Mouse (Mus musculus): ENCODE measurements at regions not wholly inside any gene's neighbourhood (a gene's known extent, or its start where the extent isn't known, plus 50 kb on each side); places are given as distances from the start of the nearest gene placed in this dataset.

- Histone ChIP-seq H3K4me2 (ENCODE audit: low read depth, low read length) (no peak overlapping the region), H3K9me3 (ENCODE audit: control insufficient read depth, low read length) (no peaks in the 10 kb centered on the region), H3K27ac (ENCODE audit: low read length) (no peak overlapping the region), H3K4me1 (replicated peaks; ENCODE audit: control insufficient read depth, insufficient read depth, low read length) (no peaks in the 10 kb centered on the region), H3K36me3 (ENCODE audit: control insufficient read depth, insufficient read depth, low read length) (no peaks in the 10 kb centered on the region), H3K27me3 (ENCODE audit: control insufficient read depth, insufficient read depth, low read depth, low read length) (no peaks in the 10 kb centered on the region), H3K4me3 (ENCODE audit: low read length) (no peak overlapping the region), H3K9ac (ENCODE audit: low read length) (no peak overlapping the region)
- ATAC-seq (ENCODE audit: low read depth) = no peak
- 60% methylated on average over 6 of the region's 6 CpGs for WGBS
Observed at GRCm38 (mm10) chr11:18681593-18681992, 337.2 kb downstream of the Meis1 start.

DNA sequence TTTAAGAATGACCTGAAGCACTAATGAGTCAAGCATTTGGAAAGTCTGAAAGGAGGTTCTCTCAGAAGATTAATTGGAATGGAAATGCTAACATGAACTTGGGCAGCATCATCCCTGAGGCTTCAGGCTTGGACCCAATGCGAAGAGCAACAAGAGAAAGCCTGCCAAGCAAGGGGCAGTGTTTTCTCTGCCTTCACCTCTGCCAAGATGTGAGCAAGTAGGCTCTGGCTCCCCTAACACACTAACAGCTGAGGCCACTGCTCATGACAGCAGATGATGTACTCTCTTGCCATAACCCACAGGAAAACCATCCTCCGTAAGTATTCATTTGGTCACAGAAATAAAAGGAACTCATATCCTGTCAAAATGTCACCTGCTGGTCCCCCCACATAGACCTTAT lies 341.9 kb downstream of the Meis1 start:
- no peak overlapping the region for H3K4me2 ChIP-seq (ENCODE audit: low read depth, low read length)
- no peaks in the 10 kb centered on the region for H3K9me3 ChIP-seq (ENCODE audit: control insufficient read depth, low read length)
- H3K27ac ChIP-seq (ENCODE audit: low read length) = no peak overlapping the region
- H3K4me1 ChIP-seq (replicated peaks; ENCODE audit: control insufficient read depth, insufficient read depth, low read length) = no peaks in the 10 kb centered on the region
- H3K9ac ChIP-seq (ENCODE audit: low read length) = no peak overlapping the region
- no peaks in the 10 kb centered on the region for H3K27me3 ChIP-seq (ENCODE audit: control insufficient read depth, insufficient read depth, low read depth, low read length)
- 76% methylated on average over 2 of the region's 2 CpGs for WGBS
- no peak for ATAC-seq (ENCODE audit: low read depth)
- no peaks in the 10 kb centered on the region for H3K36me3 ChIP-seq (ENCODE audit: control insufficient read depth, insufficient read depth, low read length)
- no peak overlapping the region for H3K4me3 ChIP-seq (ENCODE audit: low read length)

DNA sequence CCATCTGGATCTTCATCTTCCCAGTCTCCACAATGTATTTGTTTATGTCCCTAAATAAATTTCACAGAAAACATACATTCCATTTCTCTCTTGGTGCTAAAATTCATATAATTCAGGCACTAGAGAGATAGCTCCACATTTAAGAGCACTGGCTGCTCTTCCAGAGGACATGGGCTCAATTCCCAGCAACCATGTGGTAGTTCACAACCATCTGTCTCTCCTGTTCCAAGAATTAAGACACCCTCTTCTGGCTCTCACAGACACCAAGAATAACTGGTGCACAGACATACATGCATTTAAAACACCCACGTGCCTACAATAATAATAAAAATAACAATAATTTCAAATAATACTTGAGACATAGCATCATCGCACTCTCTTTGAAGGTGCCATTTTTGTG lies 347.8 kb downstream of the Meis1 start:
- H3K4me1 ChIP-seq (replicated peaks; ENCODE audit: control insufficient read depth, insufficient read depth, low read length) = no peaks in the 10 kb centered on the region
- ATAC-seq (ENCODE audit: low read depth) = no peak
- no peaks in the 10 kb centered on the region for H3K36me3 ChIP-seq (ENCODE audit: control insufficient read depth, insufficient read depth, low read length)
- no peaks in the 10 kb centered on the region for H3K27me3 ChIP-seq (ENCODE audit: control insufficient read depth, insufficient read depth, low read depth, low read length)
- H3K9ac ChIP-seq (ENCODE audit: low read length) = no peak overlapping the region
- H3K9me3 ChIP-seq (ENCODE audit: control insufficient read depth, low read length) = no peaks in the 10 kb centered on the region
- WGBS = 88% methylated on average over 2 of the region's 2 CpGs
- H3K27ac ChIP-seq (ENCODE audit: low read length) = no peak overlapping the region
- H3K4me3 ChIP-seq (ENCODE audit: low read length) = no peak overlapping the region
- no peak overlapping the region for H3K4me2 ChIP-seq (ENCODE audit: low read depth, low read length)

GRCm38 (mm10) chr11:18669322-18669721 lies 349.5 kb downstream of the Meis1 start:
- no peak overlapping the region for H3K4me3 ChIP-seq (ENCODE audit: low read length)
- H3K9ac ChIP-seq (ENCODE audit: low read length) = no peak overlapping the region
- no peaks in the 10 kb centered on the region for H3K4me1 ChIP-seq (replicated peaks; ENCODE audit: control insufficient read depth, insufficient read depth, low read length)
- H3K27me3 ChIP-seq (ENCODE audit: control insufficient read depth, insufficient read depth, low read depth, low read length) = no peaks in the 10 kb centered on the region
- no peaks in the 10 kb centered on the region for H3K9me3 ChIP-seq (ENCODE audit: control insufficient read depth, low read length)
- 82% methylated on average over 2 of the region's 2 CpGs for WGBS
- no peak overlapping the region for H3K4me2 ChIP-seq (ENCODE audit: low read depth, low read length)
- H3K36me3 ChIP-seq (ENCODE audit: control insufficient read depth, insufficient read depth, low read length) = no peaks in the 10 kb centered on the region
- H3K27ac ChIP-seq (ENCODE audit: low read length) = no peak overlapping the region
- ATAC-seq (ENCODE audit: low read depth) = no peak

DNA sequence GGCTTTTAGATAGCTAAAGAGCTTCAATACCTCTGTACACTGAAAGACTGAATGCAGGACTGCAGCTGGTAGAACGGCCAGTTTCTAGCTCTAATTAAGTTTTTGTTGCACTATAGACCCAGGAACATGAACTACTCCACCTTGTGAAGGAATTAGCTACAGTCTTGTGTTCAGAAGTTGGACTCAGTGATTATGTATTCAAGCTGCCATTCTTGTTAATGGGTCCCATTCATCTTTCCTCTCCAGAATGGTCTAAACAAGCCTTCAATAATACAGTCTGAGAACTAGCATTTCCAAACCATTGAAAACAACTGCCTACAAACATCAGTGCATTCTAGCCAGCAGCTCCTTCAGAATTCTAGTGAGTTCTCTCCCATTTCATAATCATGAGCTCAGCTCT lies 362.4 kb downstream of the Meis1 start:
- H3K9me3 ChIP-seq (ENCODE audit: control insufficient read depth, low read length) = no peaks in the 10 kb centered on the region
- no peak overlapping the region for H3K27ac ChIP-seq (ENCODE audit: low read length)
- no peak for ATAC-seq (ENCODE audit: low read depth)
- H3K4me1 ChIP-seq (replicated peaks; ENCODE audit: control insufficient read depth, insufficient read depth, low read length) = no peaks in the 10 kb centered on the region
- 79% methylated on average over 1 of the region's 1 CpGs for WGBS
- no peak overlapping the region for H3K9ac ChIP-seq (ENCODE audit: low read length)
- H3K4me3 ChIP-seq (ENCODE audit: low read length) = no peak overlapping the region
- no peak overlapping the region for H3K4me2 ChIP-seq (ENCODE audit: low read depth, low read length)
- no peaks in the 10 kb centered on the region for H3K27me3 ChIP-seq (ENCODE audit: control insufficient read depth, insufficient read depth, low read depth, low read length)
- H3K36me3 ChIP-seq (ENCODE audit: control insufficient read depth, insufficient read depth, low read length) = no peaks in the 10 kb centered on the region

GRCm38 (mm10) chr11:18631975-18632773 lies 386.6 kb downstream of the Meis1 start:
- Histone ChIP-seq H3K27me3 (ENCODE audit: control insufficient read depth, insufficient read depth, low read depth, low read length) (no peaks in the 10 kb centered on the region), H3K9me3 (ENCODE audit: control insufficient read depth, low read length) (no peaks in the 10 kb centered on the region), H3K4me1 (replicated peaks; ENCODE audit: control insufficient read depth, insufficient read depth, low read length) (peaks cover 3% of the 10 kb centered on the region; the same call in 1 of the 2 replicates), H3K9ac (ENCODE audit: low read length) (no peak overlapping the region), H3K4me3 (ENCODE audit: low read length) (no peak overlapping the region), H3K36me3 (ENCODE audit: control insufficient read depth, insufficient read depth, low read length) (no peaks in the 10 kb centered on the region), H3K27ac (ENCODE audit: low read length) (no peak overlapping the region), H3K4me2 (ENCODE audit: low read depth, low read length) (no peak overlapping the region)
- ATAC-seq (ENCODE audit: low read depth) = no peak; the same call in 1 of the 2 replicates
- WGBS = 66% methylated on average over 5 of the region's 5 CpGs

GRCm38 (mm10) chr11:18631570-18631969 lies 387.2 kb downstream of the Meis1 start:
- H3K9ac ChIP-seq (ENCODE audit: low read length) = no peak overlapping the region
- peaks cover 3% of the 10 kb centered on the region; the same call in 1 of the 2 replicates for H3K4me1 ChIP-seq (replicated peaks; ENCODE audit: control insufficient read depth, insufficient read depth, low read length)
- no peak overlapping the region for H3K27ac ChIP-seq (ENCODE audit: low read length)
- H3K36me3 ChIP-seq (ENCODE audit: control insufficient read depth, insufficient read depth, low read length) = no peaks in the 10 kb centered on the region
- H3K4me3 ChIP-seq (ENCODE audit: low read length) = no peak overlapping the region
- no peak for ATAC-seq (ENCODE audit: low read depth)
- 82% methylated on average over 7 of the region's 7 CpGs for WGBS
- no peaks in the 10 kb centered on the region for H3K9me3 ChIP-seq (ENCODE audit: control insufficient read depth, low read length)
- no peaks in the 10 kb centered on the region for H3K27me3 ChIP-seq (ENCODE audit: control insufficient read depth, insufficient read depth, low read depth, low read length)
- H3K4me2 ChIP-seq (ENCODE audit: low read depth, low read length) = no peak overlapping the region

- no peaks in the 10 kb centered on the region for H3K4me1 ChIP-seq (replicated peaks; ENCODE audit: control insufficient read depth, insufficient read depth, low read length)
- no peak overlapping the region for H3K9ac ChIP-seq (ENCODE audit: low read length)
- H3K27ac ChIP-seq (ENCODE audit: low read length) = no peak overlapping the region
- H3K4me2 ChIP-seq (ENCODE audit: low read depth, low read length) = no peak overlapping the region
- no peaks in the 10 kb centered on the region for H3K27me3 ChIP-seq (ENCODE audit: control insufficient read depth, insufficient read depth, low read depth, low read length)
- H3K36me3 ChIP-seq (ENCODE audit: control insufficient read depth, insufficient read depth, low read length) = no peaks in the 10 kb centered on the region
- WGBS = 74% methylated on average over 3 of the region's 3 CpGs
- no peaks in the 10 kb centered on the region for H3K9me3 ChIP-seq (ENCODE audit: control insufficient read depth, low read length)
- H3K4me3 ChIP-seq (ENCODE audit: low read length) = no peak overlapping the region
- ATAC-seq (ENCODE audit: low read depth) = no peak
Observed at GRCm38 (mm10) chr11:18621777-18622176, 397.0 kb downstream of the Meis1 start.

DNA sequence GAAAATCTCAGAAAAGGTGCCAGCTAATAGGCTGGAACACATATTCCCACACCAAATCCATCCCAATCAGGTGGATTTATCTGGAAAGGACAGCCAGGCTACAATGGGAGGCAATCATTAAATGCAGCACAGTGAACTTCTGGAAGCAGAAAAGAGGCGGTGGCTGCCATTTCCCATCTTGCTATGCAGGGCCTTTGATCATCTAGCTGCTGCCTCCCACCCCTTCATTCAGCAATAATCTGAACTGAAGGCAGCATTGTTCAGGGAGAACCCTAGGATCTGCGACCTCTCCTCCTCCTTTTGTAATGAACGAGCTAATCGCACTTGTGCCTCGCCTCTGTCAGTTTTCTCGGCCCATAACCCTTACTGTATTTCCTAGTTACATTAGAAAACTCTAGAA lies 413.9 kb downstream of the Meis1 start:
- H3K27ac ChIP-seq (ENCODE audit: low read length) = no peak overlapping the region
- 71% methylated on average over 6 of the region's 6 CpGs for WGBS
- no peak overlapping the region for H3K4me2 ChIP-seq (ENCODE audit: low read depth, low read length)
- H3K36me3 ChIP-seq (ENCODE audit: control insufficient read depth, insufficient read depth, low read length) = no peaks in the 10 kb centered on the region
- H3K9ac ChIP-seq (ENCODE audit: low read length) = no peak overlapping the region
- no peak overlapping the region for H3K4me3 ChIP-seq (ENCODE audit: low read length)
- H3K9me3 ChIP-seq (ENCODE audit: control insufficient read depth, low read length) = no peaks in the 10 kb centered on the region
- peaks cover 7% of the 10 kb centered on the region; the same call in 1 of the 2 replicates for H3K4me1 ChIP-seq (replicated peaks; ENCODE audit: control insufficient read depth, insufficient read depth, low read length)
- ATAC-seq (ENCODE audit: low read depth) = no peak
- H3K27me3 ChIP-seq (ENCODE audit: control insufficient read depth, insufficient read depth, low read depth, low read length) = no peaks in the 10 kb centered on the region
